Mouse (Mus musculus): ENCODE results near the gene Zfp93. TPM values are rescaled to one million over a fixed set of nuclear protein-coding genes. Genes with fewer than 3 reads are reported as not detected.

Zfp93 gene
- polyA plus RNA-seq (2015; fragmentation: Nextera tagmentation; extraction: Ambion mirVana) = 4.4 and 5.3 TPM in 2 replicates

DNA sequence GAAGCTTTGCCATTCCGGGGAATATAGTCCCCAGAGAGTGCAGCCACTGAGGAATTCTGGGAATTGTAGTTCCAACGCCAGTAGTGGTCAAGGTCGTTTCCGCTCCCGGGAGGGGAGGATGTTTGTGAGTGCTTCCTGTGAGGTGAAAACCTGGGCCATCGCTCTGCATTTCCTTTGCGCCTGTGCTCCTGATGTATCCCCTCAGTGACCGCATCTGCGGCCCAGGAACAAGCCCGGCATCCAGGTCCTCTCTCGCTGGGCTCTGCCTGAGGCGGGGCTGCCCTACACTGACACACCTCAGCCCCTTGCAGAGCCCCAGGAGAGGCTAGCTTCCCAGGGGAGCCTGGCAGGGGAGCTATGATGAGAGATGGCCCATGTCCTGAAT is at the start of gene Zfp93:
Zfp93 (plus strand) TSS at position 133 of the 385 bp plus-strand sequence.
- H3K27me3 ChIP-seq (replicated peaks; ENCODE audit: insufficient read depth, low read length) = no peaks in the 10 kb centered on the region
- H3K4me1 ChIP-seq (ENCODE audit: insufficient read depth, low read depth, low read length) = peaks cover 3% of the 10 kb centered on the region; the same call in 1 of the 2 replicates
- no peaks in the 10 kb centered on the region for H3K9me3 ChIP-seq (ENCODE audit: low read length)
- peak within 1 kb of the TSS; percentile 79 for H3K4me2 ChIP-seq (replicated peaks; ENCODE audit: low read depth, low read length)
- peak within 1 kb of the TSS; percentile 52; the same call in 1 of the 2 replicates for H3K9ac ChIP-seq (replicated peaks; ENCODE audit: low read depth)
- ATAC-seq (peak; percentile 99), DNase-seq (ENCODE audit: low spot score) (peak; percentile 94)
- H3K4me3 ChIP-seq (ENCODE audit: low read depth, low read length) = peak within 1 kb of the TSS; percentile 61
- peaks cover 7% of the 10 kb centered on the region; the same call in 1 of the 2 replicates for H3K36me3 ChIP-seq (ENCODE audit: insufficient read depth, low read length)
- H3K27ac ChIP-seq (ENCODE audit: low read length) = 0 out of 2 replicates have a peak within 1 kb of the TSS, but pooled peaks have one; percentile 57
- WGBS = 2% methylated on average over 12 of the region's 12 CpGs
- TF ChIP-seq EP300 (IDR thresholded peaks at IDR 0.05) (no peak), CTCF (IDR thresholded peaks at IDR 0.05) (no peak)

DNA sequence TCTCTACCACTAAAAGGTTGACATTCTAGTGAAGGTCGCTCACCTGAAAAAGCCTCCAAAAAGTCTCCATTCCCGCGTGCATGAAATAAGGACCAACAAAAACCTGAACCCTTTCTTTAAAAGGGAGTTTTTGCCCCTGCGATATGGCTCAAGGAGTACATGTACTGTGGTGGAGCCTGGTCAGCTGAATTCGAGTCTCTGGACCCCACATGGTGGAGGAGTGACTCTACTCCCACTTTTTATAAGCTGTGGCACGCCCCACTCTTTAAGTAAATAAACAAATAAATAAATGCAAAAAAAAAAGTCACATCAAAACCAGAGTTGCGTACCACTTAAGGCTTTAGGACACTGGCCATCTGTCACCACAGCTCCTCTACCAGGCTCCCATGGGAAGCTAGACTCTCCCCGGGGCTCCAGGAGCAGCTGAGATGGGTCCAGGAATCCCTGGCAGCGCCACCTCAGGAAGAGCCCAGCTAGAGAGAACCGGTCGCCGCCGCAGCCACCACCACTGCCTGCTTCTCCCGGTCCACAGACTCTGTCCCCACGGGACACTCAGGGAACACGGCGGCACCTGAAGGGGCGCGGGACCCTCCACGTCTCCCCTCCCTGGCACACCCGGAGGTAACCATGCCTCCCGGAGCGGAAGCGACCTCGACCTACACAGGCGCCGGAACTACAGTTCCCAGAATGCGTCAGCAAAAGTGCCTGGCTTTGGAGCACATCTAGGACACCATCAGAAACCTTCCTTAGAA is 33.0 kb upstream of the Zfp93 start, which contains the start of gene Zfp109:
Zfp109 (minus strand) TSS at position 521 of the 752 bp plus-strand sequence.
- no peaks in the 10 kb centered on the region for H3K27me3 ChIP-seq (replicated peaks; ENCODE audit: insufficient read depth, low read length)
- 0 out of 2 replicates have a peak within 1 kb of the TSS, but pooled peaks have one; percentile 6 for H3K9ac ChIP-seq (replicated peaks; ENCODE audit: low read depth)
- no peaks in the 10 kb centered on the region for H3K4me1 ChIP-seq (ENCODE audit: insufficient read depth, low read depth, low read length)
- TF ChIP-seq CTCF (IDR thresholded peaks at IDR 0.05) (peak; percentile 8; the same call in 1 of the 2 replicates), EP300 (IDR thresholded peaks at IDR 0.05) (no peak)
- H3K4me2 ChIP-seq (replicated peaks; ENCODE audit: low read depth, low read length) = peak within 1 kb of the TSS; percentile 58
- no peaks in the 10 kb centered on the region for H3K36me3 ChIP-seq (ENCODE audit: insufficient read depth, low read length)
- peak within 1 kb of the TSS; percentile 57 for H3K4me3 ChIP-seq (ENCODE audit: low read depth, low read length)
- no peak within 1 kb of the TSS for H3K27ac ChIP-seq (ENCODE audit: low read length)
- DNase-seq (ENCODE audit: low spot score) = peak; percentile 60
- H3K9me3 ChIP-seq (ENCODE audit: low read length) = no peaks in the 10 kb centered on the region
- WGBS = 3% methylated on average over 27 of the region's 28 CpGs
- peak; percentile 86 for ATAC-seq

DNA sequence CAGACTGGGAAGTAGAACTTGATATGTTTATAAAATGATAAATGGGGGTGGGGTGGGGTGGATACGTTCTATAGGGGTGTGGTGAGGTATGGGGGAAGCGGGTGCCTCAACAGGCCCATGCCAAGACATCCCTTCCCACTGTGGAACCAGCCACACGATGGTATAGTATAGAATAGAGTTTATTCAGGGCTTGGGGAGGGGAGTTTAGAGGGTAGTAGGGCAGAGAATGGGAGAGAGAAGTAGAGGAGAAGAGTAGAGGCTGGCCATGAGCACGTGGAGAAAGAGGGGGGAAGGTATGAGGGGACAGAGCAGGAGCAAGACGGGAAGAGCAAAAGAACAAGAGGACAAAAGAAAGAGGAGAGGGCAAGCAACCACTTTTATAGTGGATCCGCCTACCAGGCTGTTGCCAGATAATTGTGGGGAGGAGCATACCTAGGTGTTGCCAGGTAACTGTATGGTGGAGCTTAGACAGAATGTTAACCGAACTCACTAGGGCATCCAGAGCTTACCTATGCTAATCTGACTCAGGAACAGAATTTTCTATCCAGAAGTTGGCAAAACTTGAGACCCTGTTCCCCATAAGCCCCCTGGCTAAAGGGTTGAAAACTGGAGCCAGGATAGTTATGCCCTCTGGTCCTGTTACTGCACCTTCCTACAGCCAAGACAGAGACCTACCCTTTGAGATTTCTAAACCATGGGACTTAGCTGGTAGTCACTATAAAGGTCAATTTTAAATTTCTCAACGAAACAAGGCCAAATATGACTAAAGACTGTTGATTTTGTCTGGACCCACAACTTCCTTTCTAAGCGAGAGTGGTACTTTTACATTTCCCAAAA is 16.2 kb upstream of the Zfp93 start:
- Histone ChIP-seq H3K9ac (replicated peaks; ENCODE audit: low read depth) (no peak overlapping the region), H3K9me3 (ENCODE audit: low read length) (no peaks in the 10 kb centered on the region), H3K4me3 (ENCODE audit: low read depth, low read length) (peak overlapping the region; percentile 48), H3K27me3 (replicated peaks; ENCODE audit: insufficient read depth, low read length) (no peaks in the 10 kb centered on the region), H3K4me2 (replicated peaks; ENCODE audit: low read depth, low read length) (peak overlapping the region; percentile 65), H3K27ac (ENCODE audit: low read length) (no peak overlapping the region), H3K36me3 (ENCODE audit: insufficient read depth, low read length) (no peaks in the 10 kb centered on the region), H3K4me1 (ENCODE audit: insufficient read depth, low read depth, low read length) (no peaks in the 10 kb centered on the region; the same call in 1 of the 2 replicates)
- 61% methylated on average over 9 of the region's 9 CpGs for WGBS
- ATAC-seq (peak; percentile 41), DNase-seq (ENCODE audit: low spot score) (no peak)
- no peak for TF ChIP-seq EP300 (IDR thresholded peaks at IDR 0.05)
- TF ChIP-seq CTCF (IDR thresholded peaks at IDR 0.05) = no peak

DNA sequence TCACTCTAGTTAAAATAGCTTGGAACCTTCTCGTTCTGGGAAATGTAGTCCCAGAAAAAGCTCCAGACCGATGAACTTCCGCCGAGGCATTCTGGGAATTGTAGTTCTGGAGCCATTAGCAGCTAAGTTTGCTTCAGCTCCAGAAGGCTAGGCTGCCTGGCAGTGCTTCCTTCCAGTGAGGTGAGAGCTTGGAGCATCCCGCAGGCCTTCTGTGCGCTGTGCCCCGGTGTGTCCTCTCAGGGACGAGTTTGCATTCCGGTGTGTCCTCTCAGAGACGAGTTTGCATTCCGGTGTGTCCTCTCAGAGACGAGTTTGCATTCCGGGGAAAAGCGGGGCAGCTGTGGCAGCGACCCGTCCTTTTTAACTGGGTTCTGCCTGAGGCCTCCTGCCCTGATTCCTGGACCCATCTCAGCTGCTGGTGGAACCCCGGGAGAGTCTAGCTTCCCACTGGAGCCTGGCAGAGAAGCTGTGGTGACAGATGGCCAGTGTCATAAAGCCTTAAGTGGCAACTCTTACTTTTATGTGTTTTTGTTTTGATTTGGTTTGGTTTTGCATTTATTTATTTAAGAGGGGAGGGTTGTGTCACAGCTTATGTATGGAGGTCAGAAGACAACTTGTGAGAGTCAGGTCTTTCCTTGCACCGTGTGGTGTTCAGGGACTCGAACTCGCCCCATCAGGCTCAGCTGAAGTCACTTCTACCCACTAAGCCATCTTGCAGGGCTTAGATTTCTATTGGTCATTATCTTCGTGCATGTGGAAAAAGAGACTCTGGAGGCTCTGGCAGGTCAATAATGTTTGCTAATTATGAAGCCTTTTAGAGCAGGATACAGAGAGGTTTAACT is 15.4 kb upstream of the Zfp93 start, which contains the start of gene Zfp108:
Zfp108 (plus strand) TSS at position 162 of the 842 bp plus-strand sequence.
- H3K4me1 ChIP-seq (ENCODE audit: insufficient read depth, low read depth, low read length) = no peaks in the 10 kb centered on the region; the same call in 1 of the 2 replicates
- no peaks in the 10 kb centered on the region for H3K36me3 ChIP-seq (ENCODE audit: insufficient read depth, low read length)
- WGBS = 19% methylated on average over 21 of the region's 21 CpGs
- H3K9ac ChIP-seq (replicated peaks; ENCODE audit: low read depth) = peak within 1 kb of the TSS; percentile 60; the same call in 1 of the 2 replicates
- no peaks in the 10 kb centered on the region for H3K9me3 ChIP-seq (ENCODE audit: low read length)
- no peak for TF ChIP-seq EP300 (IDR thresholded peaks at IDR 0.05)
- no peak for TF ChIP-seq CTCF (IDR thresholded peaks at IDR 0.05)
- H3K4me2 ChIP-seq (replicated peaks; ENCODE audit: low read depth, low read length) = peak within 1 kb of the TSS; percentile 65
- ATAC-seq = peak; percentile 96
- no peaks in the 10 kb centered on the region for H3K27me3 ChIP-seq (replicated peaks; ENCODE audit: insufficient read depth, low read length)
- peak within 1 kb of the TSS; percentile 12; the same call in 1 of the 2 replicates for H3K27ac ChIP-seq (ENCODE audit: low read length)
- peak within 1 kb of the TSS; percentile 48 for H3K4me3 ChIP-seq (ENCODE audit: low read depth, low read length)
- peak; percentile 93 for DNase-seq (ENCODE audit: low spot score)

DNA sequence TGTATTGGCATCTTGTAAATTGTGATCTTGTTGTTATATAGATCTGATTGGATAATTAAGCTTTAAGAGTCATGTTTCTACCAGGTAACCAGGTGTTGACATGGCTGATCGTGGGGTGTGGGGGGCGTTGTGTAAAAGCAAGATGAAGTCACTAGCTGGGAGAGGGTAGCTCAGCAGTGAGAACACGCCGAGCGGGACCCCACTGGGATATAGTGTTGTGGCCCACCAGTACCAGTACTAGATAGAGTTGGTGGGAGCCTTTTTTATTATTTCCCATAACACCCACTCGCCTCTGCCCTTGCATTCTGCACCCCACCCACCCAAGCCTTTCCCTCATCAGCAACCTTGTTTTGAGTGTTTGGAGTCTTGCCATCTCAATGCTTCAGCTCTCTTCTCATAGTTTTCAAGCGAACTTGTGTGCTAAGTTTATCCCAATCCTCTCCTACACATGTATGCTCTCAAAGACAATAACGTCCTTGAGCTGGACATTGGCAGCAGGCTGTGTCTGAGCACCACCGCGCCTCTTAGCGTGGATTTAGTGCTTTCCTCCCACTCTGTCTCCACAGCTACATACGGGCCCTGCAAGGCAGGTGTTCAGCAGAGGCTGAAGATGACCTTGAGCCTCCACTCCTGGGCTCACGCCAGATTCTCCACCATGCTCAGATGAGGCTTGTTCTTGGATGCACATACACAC is 10.8 kb upstream of the Zfp93 start:
- WGBS = 85% methylated on average over 13 of the region's 13 CpGs
- no peak overlapping the region for H3K4me3 ChIP-seq (ENCODE audit: low read depth, low read length)
- no peak for DNase-seq (ENCODE audit: low spot score)
- TF ChIP-seq CTCF (IDR thresholded peaks at IDR 0.05) (no peak), EP300 (IDR thresholded peaks at IDR 0.05) (no peak)
- H3K27ac ChIP-seq (ENCODE audit: low read length) = no peak overlapping the region
- no peak for ATAC-seq
- H3K36me3 ChIP-seq (ENCODE audit: insufficient read depth, low read length) = peaks cover 13% of the 10 kb centered on the region; the same call in 1 of the 2 replicates
- H3K9ac ChIP-seq (replicated peaks; ENCODE audit: low read depth) = no peak overlapping the region
- no peaks in the 10 kb centered on the region; the same call in 1 of the 2 replicates for H3K4me1 ChIP-seq (ENCODE audit: insufficient read depth, low read depth, low read length)
- H3K4me2 ChIP-seq (replicated peaks; ENCODE audit: low read depth, low read length) = no peak overlapping the region
- no peaks in the 10 kb centered on the region for H3K27me3 ChIP-seq (replicated peaks; ENCODE audit: insufficient read depth, low read length)
- H3K9me3 ChIP-seq (ENCODE audit: low read length) = no peaks in the 10 kb centered on the region
